Mouse (Mus musculus) ovary, postnatal 36 days (tissue): Measurements from ENCODE around the gene Fkbp2.

ENCODE experiments used
- DNase-seq: peaks from one replicate; pipeline ENCODE4 v3.0.0; 2022; ENCODE audit warnings: low spot score, mixed read lengths

Gene Fkbp2

DNA sequence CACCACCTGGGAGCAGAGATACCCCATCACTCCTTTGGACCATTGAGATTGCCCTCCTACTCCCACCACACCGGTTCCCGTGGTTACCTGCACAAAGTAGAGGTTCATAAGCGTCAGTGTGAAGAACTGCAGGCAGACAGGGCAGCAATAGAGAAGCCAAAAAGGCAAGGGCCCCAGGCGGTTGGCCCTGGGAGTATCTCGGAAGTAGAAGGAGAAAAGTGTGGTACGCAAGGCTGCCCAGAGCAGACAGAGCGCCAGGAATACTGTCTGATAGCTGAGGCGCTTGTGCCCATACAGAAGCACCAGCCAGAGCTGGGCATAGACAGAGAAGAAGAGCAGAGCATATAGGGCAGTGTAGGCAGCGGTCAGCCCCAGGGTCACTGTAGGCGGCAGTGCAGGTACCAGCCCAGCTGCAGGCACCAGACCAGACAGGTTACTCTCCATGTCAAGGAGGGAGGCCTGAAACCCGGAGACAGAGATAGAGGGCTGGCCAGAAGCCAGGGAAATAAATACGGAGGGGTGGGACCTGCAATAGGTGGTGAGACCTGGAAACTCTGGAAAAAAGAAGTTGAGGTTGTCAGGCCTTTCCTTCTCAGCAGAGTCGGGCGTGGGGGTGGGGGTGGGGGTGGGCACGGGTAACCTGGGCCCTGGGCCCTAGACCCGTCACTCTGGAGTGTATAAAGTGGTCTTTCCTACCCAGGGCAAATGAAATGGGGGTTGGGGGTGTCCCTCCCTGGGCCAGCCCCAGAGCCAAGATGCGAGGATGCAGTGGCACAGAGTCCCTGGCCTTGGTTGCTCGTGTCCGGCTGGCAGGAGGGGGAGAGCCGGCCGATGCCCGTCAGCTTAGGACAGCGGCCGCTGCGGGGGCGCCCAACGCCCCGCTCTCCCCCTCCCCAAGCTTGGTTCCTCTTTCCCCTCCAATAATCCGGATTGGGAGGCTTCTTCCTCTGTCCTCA is 39.6 kb downstream of the Fkbp2 start:
- no peak for DNase-seq

DNA sequence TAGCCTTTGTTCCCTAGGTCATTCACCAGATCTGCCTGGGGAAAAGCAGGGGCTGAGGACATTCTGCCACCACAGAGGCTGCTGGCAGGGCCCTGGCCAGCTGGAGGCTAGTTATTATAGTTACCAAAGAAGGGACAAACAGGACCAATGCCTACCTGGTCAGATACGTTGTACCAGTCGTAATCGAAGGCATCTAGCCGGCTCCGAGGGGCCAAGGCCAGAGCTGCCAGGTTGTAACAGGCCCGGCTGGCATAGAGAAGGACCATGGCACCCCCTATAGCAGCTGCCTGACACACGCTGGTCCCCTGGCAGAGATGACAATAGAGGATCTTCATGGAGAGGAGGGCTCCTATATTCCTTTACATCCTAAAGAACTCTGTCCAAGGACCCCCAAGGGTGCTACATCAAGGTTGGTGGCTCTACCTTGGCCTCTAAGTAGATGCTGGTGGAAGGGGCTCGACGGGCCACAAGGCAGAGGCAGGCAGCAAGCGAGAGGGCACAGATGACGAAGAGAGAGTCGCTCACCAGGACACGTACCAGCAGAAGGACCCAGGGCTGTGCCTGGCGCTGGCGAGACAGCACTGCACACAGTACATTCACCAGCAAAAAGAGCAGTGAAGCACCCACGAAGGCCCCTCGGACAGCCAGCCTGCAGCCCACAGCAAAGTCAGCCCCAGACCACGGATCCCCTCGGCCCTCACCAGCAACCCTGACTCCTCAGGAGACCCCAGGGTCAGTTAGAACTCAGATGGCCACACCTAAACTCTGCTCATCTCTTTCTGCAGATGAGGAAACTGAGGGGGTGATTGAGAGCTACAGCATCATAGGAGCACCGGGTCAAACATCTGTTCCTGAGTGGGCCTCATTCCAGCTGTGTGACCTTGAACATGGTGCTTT is 40.9 kb downstream of the Fkbp2 start:
- no peak for DNase-seq

DNA sequence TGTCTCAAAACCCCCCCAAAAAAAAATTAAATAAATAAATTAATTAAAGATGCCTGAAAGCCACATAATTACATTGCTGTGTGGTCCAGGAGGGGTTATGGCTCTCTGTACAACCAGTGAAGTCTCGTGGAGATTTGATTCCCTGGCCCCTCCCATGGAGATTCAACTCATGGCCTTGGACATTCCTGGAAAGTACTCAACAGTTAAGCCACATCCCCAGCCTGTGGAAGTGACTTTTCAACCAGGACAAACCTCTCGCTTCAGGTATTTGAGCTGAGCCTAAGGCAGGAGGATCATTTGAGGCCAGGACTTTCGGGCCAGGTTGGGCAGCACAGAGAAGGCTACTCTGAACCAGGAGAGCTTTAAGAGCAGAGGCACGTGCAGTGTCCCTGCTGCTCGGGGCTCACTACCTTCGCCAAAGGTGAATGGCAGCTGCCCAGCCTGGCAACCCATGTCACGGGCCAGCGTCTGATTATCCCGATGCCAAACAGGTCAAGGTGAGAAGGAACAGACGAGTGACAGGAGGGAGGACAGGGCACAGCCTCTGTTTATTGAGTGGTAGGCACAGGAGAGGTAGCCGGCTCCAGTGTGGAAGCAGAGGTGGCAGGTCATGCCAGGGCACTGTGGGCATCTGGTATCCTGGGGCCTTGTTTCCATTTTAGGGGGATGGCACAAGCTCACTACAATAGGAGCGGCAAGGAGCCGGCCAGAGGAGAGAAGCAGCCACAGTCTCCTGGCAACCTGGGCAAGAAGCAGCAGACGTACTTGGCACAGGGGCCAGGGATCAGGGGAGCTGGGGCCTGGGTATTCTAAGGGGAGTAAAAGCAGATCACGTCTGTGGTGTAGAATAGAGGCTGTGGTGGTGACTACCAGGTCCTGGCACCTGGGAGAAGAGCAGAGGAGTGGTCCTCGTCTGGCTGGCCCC is 42.5 kb downstream of the Fkbp2 start:
- DNase-seq, result no peak

DNA sequence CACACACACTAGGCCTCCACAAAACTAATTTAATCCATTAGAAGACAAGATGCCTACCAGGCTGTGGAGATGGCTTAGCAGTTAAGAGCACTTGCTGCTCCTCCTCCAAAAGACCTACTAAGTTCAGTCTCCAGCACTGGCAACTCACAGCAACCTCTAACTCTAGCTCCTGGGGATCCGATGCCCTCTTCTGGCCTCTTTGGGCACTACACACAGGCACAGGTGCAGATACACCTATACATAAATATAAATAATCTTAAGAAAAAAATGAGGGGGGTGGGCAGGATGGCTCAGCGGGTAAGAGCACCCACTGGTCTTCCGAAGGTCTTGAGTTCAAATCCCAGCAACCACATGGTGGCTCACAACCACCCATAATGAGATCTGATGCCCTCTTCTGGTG is 44.0 kb downstream of the Fkbp2 start:
- no peak for DNase-seq

DNA sequence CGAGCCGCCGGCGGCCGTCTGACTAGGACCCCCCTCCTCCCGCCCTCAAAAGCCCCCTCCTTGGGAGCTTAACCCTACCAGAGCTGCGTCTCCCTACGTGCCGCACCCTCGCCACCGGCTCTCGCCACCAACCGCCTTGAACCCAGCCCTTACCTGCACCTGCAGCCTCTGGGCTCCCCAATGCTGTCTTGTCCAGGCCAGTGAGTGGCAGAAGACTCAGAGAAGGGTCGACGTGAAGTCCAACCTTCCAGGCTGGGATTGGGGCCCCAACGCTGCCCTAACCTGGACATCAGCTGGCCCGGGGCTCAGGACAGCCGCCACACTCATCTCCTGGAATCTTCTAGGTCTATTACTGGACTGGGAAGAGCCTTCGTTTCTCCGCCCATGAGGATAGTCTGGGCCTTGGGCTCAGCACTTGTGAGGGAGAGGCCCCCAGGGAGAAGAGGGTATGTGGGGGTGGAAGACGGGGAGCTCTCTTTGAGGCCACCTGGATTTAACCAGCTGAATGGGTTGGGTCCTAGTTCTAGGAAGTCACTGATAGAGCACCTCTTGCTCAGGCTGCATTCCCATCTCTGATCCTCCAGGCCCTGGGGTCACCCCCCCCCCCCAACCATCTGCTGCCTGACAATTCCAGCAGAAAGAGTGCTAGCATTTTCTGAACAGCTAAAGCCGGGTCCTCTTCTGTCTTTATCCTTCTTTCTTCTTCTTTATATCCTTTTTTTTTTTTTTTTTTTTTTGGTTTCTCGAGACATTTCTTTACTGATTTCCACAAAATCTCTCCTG is 45.9 kb downstream of the Fkbp2 start, which contains the start of gene Kcnk4:
Gene Kcnk4 (minus strand): TSS at position 321 of the 783 bp plus-strand sequence.
- DNase-seq, result no peak

DNA sequence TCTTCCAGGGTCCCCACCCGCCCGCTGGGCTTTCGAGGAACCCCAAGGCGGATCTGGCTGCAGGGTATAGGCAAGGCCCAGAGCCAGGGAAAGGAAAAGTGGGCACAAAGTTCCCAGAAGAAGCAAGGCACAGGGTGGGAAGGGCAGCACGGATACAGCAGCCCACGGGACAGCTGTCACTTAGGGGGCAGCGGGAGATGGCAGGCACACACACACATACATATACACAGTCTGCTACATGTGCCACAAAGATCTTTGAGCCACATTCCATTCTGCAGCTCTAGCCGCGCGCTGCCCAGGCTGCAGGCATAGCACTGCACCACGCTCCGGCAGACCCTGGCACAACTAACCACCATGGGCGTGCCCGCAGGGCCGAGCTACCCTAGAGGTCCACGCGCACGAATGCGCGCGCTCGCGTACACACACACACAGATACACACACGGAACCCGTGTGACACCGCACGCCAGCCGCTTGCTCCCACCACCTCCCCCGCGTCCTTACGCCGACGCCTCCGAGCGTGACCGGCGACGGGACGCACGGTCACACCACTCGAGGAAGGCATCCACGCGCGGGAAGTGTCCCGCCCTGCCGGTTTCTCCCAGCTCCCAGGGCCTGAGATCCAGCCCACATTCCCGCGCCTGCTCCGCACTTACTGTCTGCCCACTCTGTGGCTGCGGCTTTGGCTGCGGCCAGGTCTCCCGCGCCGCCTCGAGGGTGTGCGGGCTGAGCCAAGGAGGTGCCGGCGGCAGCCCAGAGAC is 46.7 kb downstream of the Fkbp2 start:
- DNase-seq, result no peak

DNA sequence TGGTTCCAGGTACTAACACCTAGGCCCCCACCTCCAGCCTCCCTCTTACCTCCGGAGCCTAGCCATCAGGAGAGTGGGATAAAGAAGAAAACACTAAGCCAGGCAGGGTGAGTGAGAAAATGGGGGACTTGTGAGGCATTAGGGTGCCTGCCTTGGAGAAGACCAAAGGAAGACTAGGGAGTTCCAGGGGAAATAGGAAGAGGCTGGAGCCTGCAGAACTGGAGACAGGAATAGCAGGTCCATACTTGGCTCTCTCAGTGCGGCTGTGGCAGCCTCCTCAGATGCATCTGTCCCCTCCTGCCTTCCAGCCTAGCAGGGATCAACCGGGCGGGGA is 47.2 kb downstream of the Fkbp2 start:
- no peak for DNase-seq

DNA sequence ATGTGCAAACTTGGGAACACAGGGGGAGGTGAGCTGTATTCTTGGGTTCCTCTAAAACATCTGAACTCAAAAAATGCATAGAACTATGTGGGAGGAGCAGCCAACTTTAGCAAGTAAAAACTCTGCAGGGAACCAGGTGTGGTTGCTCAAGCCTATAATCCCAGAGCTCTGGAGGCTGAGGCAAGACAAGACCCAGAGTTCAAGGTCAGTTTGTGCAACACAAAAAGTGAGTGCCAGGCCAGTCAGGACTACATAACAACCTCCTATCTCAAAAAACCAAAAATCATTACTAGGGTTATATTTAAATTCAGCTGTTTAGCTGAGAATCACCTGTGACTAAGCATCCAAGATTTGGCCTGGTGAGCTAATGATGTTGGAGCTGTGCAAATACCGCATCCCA is 48.3 kb downstream of the Fkbp2 start:
- DNase-seq, result no peak

DNA sequence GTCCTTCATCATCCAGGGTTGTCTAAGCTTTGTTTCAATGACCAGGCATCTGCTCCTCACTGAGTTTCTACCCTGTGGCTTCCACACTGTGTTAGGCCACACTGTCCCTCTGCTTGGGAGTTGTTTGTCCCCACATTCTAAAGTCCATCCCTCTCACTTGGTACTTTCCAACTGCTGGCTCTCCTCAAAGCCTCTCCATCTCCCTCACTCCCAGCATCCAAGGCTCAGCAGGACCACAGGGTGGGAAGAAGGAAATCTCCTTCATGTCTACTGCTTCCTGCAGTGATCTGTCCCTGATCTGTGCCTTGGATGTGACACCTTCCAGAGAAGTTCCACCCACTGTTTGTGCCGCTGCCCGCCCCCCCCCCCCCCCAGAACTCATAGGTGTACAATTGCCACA is 49.3 kb downstream of the Fkbp2 start:
- DNase-seq, result no peak

DNA sequence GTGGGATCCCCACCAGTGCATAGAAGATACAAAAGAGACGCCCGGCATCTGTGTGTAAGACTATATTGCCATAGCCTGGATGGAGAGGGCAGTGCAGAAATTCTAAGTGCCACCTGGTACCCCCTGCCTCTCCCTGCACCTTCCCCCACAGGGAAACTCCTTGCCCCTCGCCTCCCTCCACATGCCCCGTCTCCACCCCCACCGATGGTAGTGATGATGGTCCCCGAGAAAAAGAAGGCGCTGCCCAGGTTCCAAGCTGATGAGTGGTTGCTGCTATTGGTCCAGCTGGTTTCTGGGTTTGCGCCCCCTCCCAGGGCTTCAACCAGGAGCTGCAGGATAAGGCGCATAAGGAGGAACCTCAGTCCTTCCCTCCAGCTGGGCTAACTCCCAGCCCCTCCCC is 52.2 kb downstream of the Fkbp2 start:
- DNase-seq, result no peak
